Mouse (Mus musculus) adrenal gland, postnatal 36 days (tissue): Measurements from ENCODE around the gene Misp. TPM values are rescaled to one million over a fixed set of nuclear protein-coding genes. Genes with fewer than 3 reads are reported as not detected.

ENCODE experiments used
- DNase-seq, 2 experiments: peaks; one replicate each; pipeline ENCODE4 v3.0.0; 2021; ENCODE audit warnings: mixed read lengths in 1 of 2
- microRNA-seq: library from miRNA; unstranded; fragments of <30 nt; microRNA quantifications from one replicate; pipeline ENCODE4 v1.2.0, GENCODE M21; 2021
- total RNA-seq, 2 experiments: library from RNA; stranded (reverse); gene quantifications; 2 replicates each; pipeline ENCODE4 v1.2.3; 2021

The Misp gene
- total RNA-seq, 2 experiments from 2014 or later, result 0.43 TPM; not detected in 1

- DNase-seq, result no peak
These were observed 53.0 kb downstream of the Misp start for GRCm38 (mm10) chr10:79873715-79874289.

GRCm38 (mm10) chr10:79874290-79874862 lies 53.6 kb downstream of the Misp start, which contains the start of the genes Prtn3 and Plppr3:
Gene Prtn3, plus strand, starts transcription at chr10:79874476.
Gene Plppr3, minus strand, starts transcription at chr10:79874634.
- no peak for DNase-seq

GRCm38 (mm10) chr10:79877174-79877573 lies 56.4 kb downstream of the Misp start:
- DNase-seq, result no peak

- peak in 1 of 2 experiments; percentile 66 for DNase-seq
These were observed 57.0 kb downstream of the Misp start for GRCm38 (mm10) chr10:79877757-79878156.

- no peak for DNase-seq
These were observed 58.7 kb downstream of the Misp start for GRCm38 (mm10) chr10:79879527-79879926.

Small RNA genes lying within 50 kb of the gene (microRNA-seq; reads per million reads assigned to microRNA genes)
- not detected for gene Mir6910

Other genes starting within 250 kb of the Misp start
- not detected for gene Theg, start 233.7 kb upstream of the Misp start, total RNA-seq
- gene C2cd4c, start 207.0 kb upstream of the Misp start, total RNA-seq, result under 1 TPM; 0.16 to 0.30 TPM
- 1 to 10 TPM; 3.0 to 5.2 TPM for gene Shc2, start 183.1 kb upstream of the Misp start, total RNA-seq
- not detected for gene Odf3l2, start 175.3 kb upstream of the Misp start, total RNA-seq
- not detected for gene Madcam1, start 156.4 kb upstream of the Misp start, total RNA-seq
- gene Tpgs1, start 151.6 kb upstream of the Misp start, total RNA-seq, result 10 to 100 TPM; 31.6 to 39.0 TPM
- gene Cdc34, start 138.8 kb upstream of the Misp start, total RNA-seq, result 10 to 100 TPM; 75.0 to 79.9 TPM
- 1 to 10 TPM in 1 of 2 experiments, under 1 TPM in 1; 0.86 to 1.0 TPM for gene Gzmm, start 132.0 kb upstream of the Misp start, total RNA-seq
- 100 to 1,000 TPM; 558 to 568 TPM for gene Bsg, start 116.5 kb upstream of the Misp start, total RNA-seq
- 1 to 10 TPM; 4.3 to 6.0 TPM for gene Hcn2, start 104.4 kb upstream of the Misp start, total RNA-seq
- 10 to 100 TPM; 51.1 to 58.0 TPM for gene Polrmt, start 74.4 kb upstream of the Misp start, total RNA-seq
- gene Fgf22, start 65.9 kb upstream of the Misp start, total RNA-seq, result not detected
- gene Rnf126, start 54.0 kb upstream of the Misp start, total RNA-seq, result 10 to 100 TPM; 53.0 to 55.2 TPM
- 10 to 100 TPM; 11.3 to 22.9 TPM for gene Fstl3, start 43.7 kb upstream of the Misp start, total RNA-seq
- not detected for gene Prss57, start 30.0 kb upstream of the Misp start, total RNA-seq
- 10 to 100 TPM; 75.4 to 93.7 TPM for gene Palm, start 27.4 kb upstream of the Misp start, total RNA-seq
- gene Ptbp1, start 33.4 kb downstream of the Misp start, total RNA-seq, result 100 to 1,000 TPM; 257 to 299 TPM
- gene Prtn3, start 53.5 kb downstream of the Misp start, total RNA-seq, result under 1 TPM; 0.50 to 0.56 TPM
- under 1 TPM; 0.16 to 0.50 TPM for gene Plppr3, start 53.6 kb downstream of the Misp start, total RNA-seq
- gene Elane, start 65.3 kb downstream of the Misp start, total RNA-seq, result under 1 TPM; 0.30 to 0.33 TPM
- 1,000 to 10,000 TPM; 1,484 to 1,596 TPM for gene Cfd, start 69.9 kb downstream of the Misp start, total RNA-seq
- gene Med16, start 87.9 kb downstream of the Misp start, total RNA-seq, result 10 to 100 TPM; 39.7 to 50.6 TPM
- not detected for gene Gm26602, start 89.9 kb downstream of the Misp start, total RNA-seq
- gene Kiss1r, start 96.0 kb downstream of the Misp start, total RNA-seq, result 1 to 10 TPM; 1.2 to 1.3 TPM
- 100 to 1,000 TPM; 104 to 118 TPM for gene R3hdm4, start 100.2 kb downstream of the Misp start, total RNA-seq
- 1 to 10 TPM; 3.0 to 4.1 TPM for gene Arid3a, start 106.1 kb downstream of the Misp start, total RNA-seq
- 10 to 100 TPM; 37.8 to 48.9 TPM for gene Wdr18, start 139.2 kb downstream of the Misp start, total RNA-seq
- not detected for gene Grin3b, start 149.7 kb downstream of the Misp start, total RNA-seq
- gene Tmem259, start 163.3 kb downstream of the Misp start, total RNA-seq, result 100 to 1,000 TPM; 144 to 146 TPM
- 10 to 100 TPM; 30.2 to 42.9 TPM for gene Cnn2, start 167.6 kb downstream of the Misp start, total RNA-seq
- 10 to 100 TPM; 20.2 to 20.3 TPM for gene Abca7, start 175.5 kb downstream of the Misp start, total RNA-seq
- gene Arhgap45, start 195.7 kb downstream of the Misp start, total RNA-seq, result 1 to 10 TPM; 4.5 to 5.4 TPM
- gene Polr2e, start 218.8 kb downstream of the Misp start, total RNA-seq, result 100 to 1,000 TPM in 1 of 2 experiments, 10 to 100 TPM in 1; 92.8 to 108 TPM
- 1,000 to 10,000 TPM; 1,198 to 1,301 TPM for gene Gpx4, start 226.2 kb downstream of the Misp start, total RNA-seq